Mouse (Mus musculus) urinary bladder, postnatal 36 days (tissue): ENCODE results near the gene Rgl3.

Experiments used
- DNase-seq, 2 experiments: peaks; one replicate each; pipeline ENCODE4 v3.0.0; 2022; ENCODE audit warnings: low spot score in 2 of 2, mixed read lengths in 1 of 2

Rgl3 gene

DNA sequence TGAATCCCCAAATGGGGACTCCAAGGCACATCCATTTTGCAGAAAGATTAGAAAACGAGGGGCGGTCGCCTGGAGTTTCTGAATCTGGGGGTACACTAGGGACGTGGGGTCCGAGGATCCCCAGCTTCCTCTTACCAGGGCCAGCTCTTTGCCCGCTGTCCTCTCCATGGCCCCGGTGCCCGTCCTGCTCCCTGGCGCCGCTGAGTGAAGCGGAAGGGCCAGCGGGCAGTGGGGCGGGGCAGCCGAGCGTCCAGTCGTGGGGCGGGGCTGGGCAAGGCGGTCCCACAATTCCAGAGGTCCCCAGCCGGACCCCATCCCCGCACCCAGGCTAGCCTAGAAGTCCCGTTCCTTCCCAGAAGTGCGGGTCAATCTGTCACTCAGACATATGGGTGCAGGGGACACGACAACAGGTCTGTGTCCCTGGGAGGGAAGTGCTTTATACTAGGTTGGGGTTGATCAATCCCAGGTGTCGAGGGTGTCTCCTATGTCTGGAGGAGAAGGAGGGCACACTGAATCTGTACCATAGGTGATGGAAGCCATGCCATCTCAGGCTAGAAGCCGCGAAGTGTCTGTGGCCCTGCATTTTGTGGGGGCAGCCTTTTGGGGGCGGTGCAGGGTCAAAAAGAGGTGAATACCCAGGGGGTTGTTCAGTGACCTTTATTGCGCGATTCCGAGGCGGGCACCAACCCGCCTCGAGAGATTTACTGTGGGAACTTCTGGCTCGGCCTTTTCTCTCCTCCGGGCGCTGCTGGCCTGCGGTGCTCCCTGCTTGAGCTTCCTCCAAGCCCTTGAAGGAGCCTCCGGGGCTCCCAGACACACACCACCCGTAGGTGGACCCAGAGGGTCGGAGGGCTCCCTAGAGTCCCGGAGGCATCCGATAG is at the start of gene Rgl3:
TSS of gene Rgl3 (minus strand) at position 217 of the 881 bp plus-strand sequence.
- DNase-seq = peak; percentile 52 to 81

DNA sequence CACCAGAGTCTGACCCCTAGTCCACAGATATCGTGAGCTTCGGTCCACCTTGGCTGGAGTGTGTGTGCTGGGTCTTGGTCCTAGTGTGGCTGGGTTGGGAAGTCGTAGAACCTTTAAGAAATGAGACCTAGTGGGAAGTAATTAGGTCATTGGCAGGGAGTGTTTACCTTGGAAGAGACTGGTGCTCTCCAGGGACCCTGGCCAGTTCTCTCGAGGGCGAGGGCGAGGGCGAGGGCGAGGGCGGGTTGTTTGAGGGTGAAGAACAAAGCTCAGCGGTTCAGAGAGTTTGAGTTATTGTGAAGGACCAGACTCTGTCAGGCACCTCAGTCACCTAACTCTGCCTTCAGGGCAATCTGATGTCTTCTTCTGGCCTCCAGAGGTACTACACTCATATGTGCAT is 48.6 kb upstream of the Rgl3 start:
- no peak for DNase-seq

- no peak for DNase-seq
Observed at GRCm38 (mm10) chr9:22035300-22036044, 46.2 kb upstream of the Rgl3 start.

DNA sequence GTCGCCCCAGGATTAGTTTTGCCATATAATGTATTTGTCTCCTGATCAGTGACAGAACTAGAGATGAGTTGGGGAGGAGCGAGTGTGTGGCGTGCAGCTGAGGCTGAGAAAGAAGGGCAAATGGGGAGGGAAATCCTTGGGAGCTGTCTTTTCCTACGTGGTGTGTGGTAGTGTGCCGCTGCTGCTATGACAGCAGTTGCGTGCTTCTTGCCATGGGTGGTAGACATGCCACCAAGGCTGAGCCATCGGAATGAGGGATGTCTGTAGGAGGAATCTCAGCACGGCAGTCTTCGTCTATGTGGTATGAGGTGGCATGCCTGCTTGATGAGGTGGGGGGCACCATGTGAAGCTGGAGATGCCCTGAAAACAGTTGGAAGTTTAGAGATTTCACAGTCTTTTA is 41.1 kb upstream of the Rgl3 start:
- no peak for DNase-seq

DNA sequence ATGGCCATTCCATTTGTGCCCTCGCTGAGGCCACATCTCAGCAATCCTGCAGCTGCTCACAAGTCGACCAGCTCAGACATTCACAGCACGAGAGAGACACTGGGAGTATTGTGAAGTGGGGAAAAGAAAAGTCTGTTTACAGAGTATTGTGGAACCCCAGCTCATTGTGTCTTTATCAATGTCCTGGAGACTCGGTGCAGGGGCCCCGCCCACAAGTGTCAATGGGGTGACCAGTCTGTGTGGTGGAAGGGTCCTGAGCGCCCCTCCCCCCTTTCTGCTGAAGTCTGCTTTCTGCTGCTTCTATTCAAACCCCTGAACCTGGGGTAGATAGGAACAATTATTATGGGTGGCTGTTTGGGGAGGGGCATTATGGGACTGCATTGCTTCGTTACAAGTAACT is 39.2 kb upstream of the Rgl3 start:
- no peak for DNase-seq

DNA sequence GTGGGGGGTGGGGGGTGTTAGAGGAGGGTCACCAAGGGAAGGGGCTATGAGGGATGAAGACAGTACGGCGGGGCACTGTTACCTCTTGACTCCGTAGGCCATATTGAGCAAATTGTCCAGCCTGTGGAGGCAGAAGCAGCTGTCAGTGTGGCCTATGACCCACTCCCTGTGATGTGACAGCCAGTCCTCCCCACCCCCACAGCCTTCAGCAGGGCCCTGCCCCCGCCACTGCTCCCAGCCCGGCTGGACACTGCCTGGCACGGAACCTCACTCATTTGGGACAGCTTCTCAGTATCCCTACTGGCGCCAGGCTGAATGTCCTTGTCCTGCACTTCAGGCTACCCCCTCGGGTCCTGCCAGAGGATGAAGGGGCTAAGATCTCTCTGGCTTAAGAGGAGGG is 35.3 kb upstream of the Rgl3 start:
- no peak for DNase-seq

GRCm38 (mm10) chr9:22017208-22017825 is 28.1 kb upstream of the Rgl3 start:
- no peak for DNase-seq

- DNase-seq = no peak
Observed at GRCm38 (mm10) chr9:22016245-22016644, 27.0 kb upstream of the Rgl3 start.

DNA sequence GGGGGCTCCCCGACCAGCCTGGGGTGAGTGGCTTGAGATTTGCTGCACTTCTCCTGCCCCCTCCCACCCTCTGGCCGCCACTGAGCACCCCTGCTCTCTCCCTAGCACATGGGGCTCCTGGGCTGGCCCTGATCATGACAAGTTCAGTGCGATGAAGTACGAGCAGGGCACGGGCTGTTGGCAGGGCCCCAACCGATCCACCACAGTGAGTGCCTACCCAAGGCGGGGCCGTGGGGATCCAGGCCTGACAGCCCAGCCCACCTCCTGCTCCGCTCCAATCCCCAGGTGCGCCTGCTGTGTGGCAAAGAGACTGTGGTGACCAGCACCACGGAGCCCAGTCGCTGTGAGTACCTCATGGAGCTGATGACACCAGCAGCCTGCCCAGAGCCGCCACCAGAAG is 23.5 kb upstream of the Rgl3 start:
- no peak for DNase-seq

DNA sequence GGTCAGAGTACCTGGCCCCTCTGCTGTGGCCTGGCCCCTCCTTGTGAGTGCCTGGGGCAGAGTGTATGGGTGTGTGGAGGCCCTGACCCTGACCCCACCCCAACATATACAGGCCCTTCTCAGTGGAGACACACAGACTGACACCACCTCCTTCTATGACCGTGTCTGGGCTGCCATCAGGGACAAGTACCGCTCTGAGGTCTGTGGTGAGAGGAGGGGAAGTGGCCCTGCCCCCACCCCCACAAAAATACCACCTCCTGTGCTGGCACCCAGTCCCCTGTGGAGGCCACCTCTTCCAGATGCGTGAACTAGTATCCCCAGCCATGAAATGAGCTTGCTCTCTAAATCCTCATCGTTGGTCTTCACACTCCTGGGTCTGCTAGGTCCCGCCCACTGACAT is 21.8 kb upstream of the Rgl3 start:
- DNase-seq = no peak

DNA sequence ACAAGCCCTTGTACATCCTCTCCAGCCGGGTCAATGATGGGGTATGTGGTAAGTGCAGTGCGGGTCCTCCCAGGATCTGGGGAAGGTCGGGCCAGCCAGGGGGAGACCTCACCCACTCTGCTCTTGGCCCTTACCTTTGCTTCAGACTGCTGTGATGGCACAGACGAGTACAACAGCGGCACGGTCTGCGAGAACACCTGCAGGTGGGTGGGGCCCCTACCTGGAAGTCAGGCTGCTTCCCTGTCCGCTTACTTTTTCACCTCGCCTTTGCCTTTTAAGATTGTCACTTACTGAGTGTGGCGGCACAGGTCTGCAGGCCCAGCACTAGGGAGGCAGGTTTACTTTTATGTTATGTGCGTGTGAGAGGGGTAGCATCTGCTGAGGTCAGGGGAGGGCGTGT is 15.3 kb upstream of the Rgl3 start:
- no peak for DNase-seq

- DNase-seq = peak in 1 of 2 experiments; percentile 19
Observed at GRCm38 (mm10) chr9:22003163-22003554, 13.9 kb upstream of the Rgl3 start.

GRCm38 (mm10) chr9:22002194-22003162 is 13.2 kb upstream of the Rgl3 start, which contains the start of the genes Ccdc151 and Prkcsh:
Gene Ccdc151 (minus strand): TSS chr9:22002634.
Gene Prkcsh (plus strand): TSS chr9:22002806.
- peak; percentile 97 to 99 for DNase-seq

DNA sequence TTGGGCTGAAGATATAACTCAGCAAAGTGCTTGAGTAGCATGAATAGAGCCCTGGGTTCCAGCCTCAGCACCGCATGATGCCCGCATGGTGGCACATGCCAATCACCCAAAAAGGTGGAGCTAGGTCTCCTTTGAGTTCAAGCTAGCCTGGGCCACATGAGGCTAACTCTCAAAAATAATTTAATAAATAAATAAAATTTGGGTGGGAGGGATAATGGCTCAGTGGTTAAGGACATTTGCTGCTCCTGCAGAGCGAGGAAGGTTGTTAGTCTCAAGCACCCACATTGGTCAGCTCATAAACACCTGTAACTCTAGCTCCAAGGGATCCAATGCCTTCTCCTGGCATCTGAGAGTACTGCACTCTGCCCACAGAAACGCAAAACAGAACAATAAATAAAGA is 12.4 kb upstream of the Rgl3 start:
- no peak for DNase-seq

DNA sequence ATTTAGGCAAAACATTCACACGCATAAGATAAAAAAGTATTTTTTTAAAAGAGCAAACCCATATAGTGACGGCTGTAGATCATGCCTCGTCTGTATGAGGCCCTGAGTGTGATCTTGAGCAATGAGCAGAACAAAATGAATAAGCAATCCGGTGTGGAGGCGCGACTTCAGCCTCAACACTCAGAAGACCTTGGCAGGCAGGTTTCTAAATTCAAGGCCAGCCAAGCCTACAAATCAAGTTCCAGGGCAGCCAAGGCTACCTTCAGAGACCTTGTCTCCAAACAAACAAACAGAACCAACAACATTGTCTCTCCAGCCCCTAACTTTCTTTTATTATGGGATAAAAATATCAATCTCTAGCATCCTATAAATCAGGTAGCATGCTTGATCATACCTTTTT is 11.1 kb upstream of the Rgl3 start:
- DNase-seq = no peak

- no peak for DNase-seq
Observed at GRCm38 (mm10) chr9:21996178-21996867, 7.1 kb upstream of the Rgl3 start.

- no peak for DNase-seq
Observed at GRCm38 (mm10) chr9:21992227-21992626, 3.0 kb upstream of the Rgl3 start.

DNA sequence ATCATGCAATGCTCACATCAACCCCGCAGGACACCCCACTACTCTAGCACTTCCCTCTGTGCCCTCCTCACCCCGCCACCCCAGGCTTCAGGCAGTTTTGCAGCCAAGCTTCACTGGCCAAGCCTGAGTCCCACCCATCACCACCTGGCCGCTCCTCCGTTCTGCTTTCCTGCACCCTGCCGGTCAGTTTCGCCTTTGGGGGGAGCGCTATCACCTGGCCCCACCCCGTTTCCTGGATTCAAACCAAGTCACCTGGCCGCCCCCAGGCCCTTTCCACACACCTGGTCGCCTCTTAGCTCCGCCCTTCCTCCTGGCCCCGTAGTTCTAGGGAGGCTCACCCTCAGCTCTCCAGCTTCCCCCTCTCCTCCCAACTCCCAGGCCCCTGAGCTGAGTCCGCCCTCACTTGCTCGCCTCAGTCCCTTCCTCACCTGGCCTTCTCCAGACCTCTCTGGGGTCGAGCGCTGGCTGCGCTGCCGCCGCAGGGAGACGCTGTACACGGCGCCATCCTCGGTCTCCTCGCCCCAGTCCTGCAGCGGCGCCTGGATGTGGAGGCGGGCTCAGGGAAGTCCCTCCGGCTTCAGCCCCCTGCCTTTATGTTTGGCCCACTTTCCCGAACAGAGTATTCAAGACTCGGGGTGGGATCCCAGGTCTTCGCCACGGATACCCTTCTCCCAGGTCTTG is 685 bp downstream of the Rgl3 start:
- peak; percentile 19 to 22 for DNase-seq

DNA sequence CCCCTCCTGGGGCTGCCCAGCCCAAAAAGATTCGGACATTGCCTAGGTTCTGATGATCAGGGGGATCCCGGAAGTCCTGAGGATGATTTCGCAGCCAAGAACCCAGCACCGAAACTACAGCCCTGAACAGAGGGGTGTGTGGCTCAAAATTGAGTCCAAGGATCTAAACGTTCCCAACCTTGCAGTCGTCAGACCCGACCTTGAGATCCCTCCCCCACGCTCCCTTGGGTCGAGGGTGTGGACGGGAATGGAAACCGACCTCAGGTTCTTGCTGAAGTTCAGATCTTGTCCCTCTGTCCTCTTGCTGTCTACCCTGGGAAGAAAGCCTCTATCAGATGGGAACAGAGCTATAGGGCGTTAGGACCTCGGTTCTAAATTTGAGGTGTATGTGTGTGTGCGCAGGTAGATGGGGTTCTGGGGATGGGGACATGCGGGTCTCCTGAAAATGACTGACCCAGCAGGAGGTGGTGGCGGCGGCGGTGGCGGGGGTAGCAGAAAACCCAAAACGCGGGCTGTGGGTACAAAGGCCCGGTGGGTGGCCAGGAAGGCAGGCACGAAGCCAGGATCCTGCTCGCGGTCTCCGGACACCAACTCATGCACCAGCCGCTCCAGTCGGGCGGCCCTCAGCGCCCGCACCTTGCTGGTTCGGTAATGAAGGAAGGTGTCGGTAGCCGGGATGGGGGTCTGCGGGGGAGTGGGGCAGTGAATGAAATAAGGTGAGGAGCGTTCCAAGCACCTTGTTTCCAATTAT is 1.5 kb downstream of the Rgl3 start:
- no peak for DNase-seq
